Mouse (Mus musculus) stomach, adult 2 months (tissue): Measurements from ENCODE around the gene Gm732. TPM values are rescaled to one million over a fixed set of nuclear protein-coding genes. Genes with fewer than 3 reads are reported as not detected.

Experiments
- polyA plus RNA-seq: library from polyadenylated mRNA; depleted of rRNA; stranded (reverse); fragments of >200 nt; gene quantifications from 2 replicates; pipeline ENCODE4 v1.2.3, GENCODE M21; 2012; rRNA removed

Gm732 gene
- polyA plus RNA-seq: not detected in 2 replicates

GRCm38 (mm10) chrX:107948365-107948764, at the start of gene Gm732:
Gene Gm732, minus strand, starts transcription at chrX:107948465.

Other genes with a start within 250 kb of the Gm732 start
- not detected in 2 replicates for gene Tent5d, start 155.9 kb downstream of the Gm732 start, polyA plus RNA-seq
- gene 2610002M06Rik, start 132.1 kb downstream of the Gm732 start, polyA plus RNA-seq: 0.15 and 0.36 TPM in 2 replicates